In genomic region chr2:181496831-181497547, GRCm38 (mm10) we compare ENCODE assay signal across 8 mouse cellular contexts. TPM values are rescaled to one million over a fixed set of nuclear protein-coding genes. Genes with fewer than 3 reads are reported as not detected.
DNase-seq lines count a peak whose midpoint lies in the region; ATAC-seq and TF ChIP-seq lines count a peak whose summit lies in the region.

Tpd52l2 (plus strand) TSS chr2:181497142.

- no peak for TF ChIP-seq EP300 in heart, postnatal 0 days (IDR thresholded peaks at IDR 0.05; ENCODE audit: low read depth)

- TF ChIP-seq CTCF in E14TG2a.4 (conservative IDR thresholded peaks at IDR 0.05; ENCODE audit: low read length), result no peak
- no peak for TF ChIP-seq CTCF in heart, postnatal 0 days (IDR thresholded peaks at IDR 0.05; ENCODE audit: low read depth)
- TF ChIP-seq CTCF in testis, adult 2 months (IDR thresholded peaks at IDR 0.05; ENCODE audit: control insufficient read depth, insufficient read depth, insufficient replicate concordance, low read depth, low read length), result no peak

- peak within 1 kb of the TSS; percentile 87 for H3K27ac ChIP-seq in forebrain, embryonic 12.5 days
- peak within 1 kb of the TSS; percentile 94 for H3K27ac ChIP-seq in heart, postnatal 0 days (ENCODE audit: low read depth)
- peak within 1 kb of the TSS; percentile 100 for H3K27ac ChIP-seq in liver, embryonic 16.5 days (ENCODE audit: low read length)
- peak within 1 kb of the TSS; percentile 88 for H3K27ac ChIP-seq in neural tube, embryonic 13.5 days (replicated peaks)
- peak within 1 kb of the TSS; percentile 88 for H3K27ac ChIP-seq in testis, adult 2 months (ENCODE audit: control insufficient read depth, insufficient read depth, low read depth, low read length)

- peaks cover 62% of the 10 kb centered on the region for H3K4me1 ChIP-seq in E14TG2a.4 (replicated peaks; ENCODE audit: low read depth, low read length)
- H3K4me1 ChIP-seq in forebrain, embryonic 12.5 days, result peaks cover 19% of the 10 kb centered on the region
- no peaks in the 10 kb centered on the region for H3K4me1 ChIP-seq in heart, postnatal 0 days (ENCODE audit: control insufficient read depth, insufficient read depth)
- H3K4me1 ChIP-seq in liver, embryonic 16.5 days (ENCODE audit: control insufficient read depth, low read depth, low read length), result peaks cover 20% of the 10 kb centered on the region
- peaks cover 20% of the 10 kb centered on the region for H3K4me1 ChIP-seq in neural tube, embryonic 13.5 days (replicated peaks)
- H3K4me1 ChIP-seq in testis, adult 2 months (ENCODE audit: control insufficient read depth, insufficient read depth, low read length), result peaks cover 12% of the 10 kb centered on the region

- peak within 1 kb of the TSS; percentile 98 for H3K4me2 ChIP-seq in forebrain, embryonic 12.5 days
- peak within 1 kb of the TSS; percentile 89 for H3K4me2 ChIP-seq in heart, postnatal 0 days (ENCODE audit: low read depth, low read length)
- peak within 1 kb of the TSS; percentile 95 for H3K4me2 ChIP-seq in liver, embryonic 16.5 days (ENCODE audit: low read depth, low read length)
- H3K4me2 ChIP-seq in neural tube, embryonic 13.5 days, result peak within 1 kb of the TSS; percentile 99

- peaks cover 39% of the 10 kb centered on the region for H3K36me3 ChIP-seq in E14TG2a.4 (ENCODE audit: insufficient read depth, low read length)
- H3K36me3 ChIP-seq in forebrain, embryonic 12.5 days (replicated peaks), result peaks cover 23% of the 10 kb centered on the region
- H3K36me3 ChIP-seq in heart, postnatal 0 days (replicated peaks; ENCODE audit: control insufficient read depth, insufficient read depth, low read length), result peaks cover 22% of the 10 kb centered on the region
- H3K36me3 ChIP-seq in liver, embryonic 16.5 days (ENCODE audit: control insufficient read depth, insufficient read depth), result peaks cover 19% of the 10 kb centered on the region
- peaks cover 29% of the 10 kb centered on the region for H3K36me3 ChIP-seq in neural tube, embryonic 13.5 days
- no peaks in the 10 kb centered on the region for H3K36me3 ChIP-seq in testis, adult 2 months (ENCODE audit: control insufficient read depth, insufficient read depth, low read length)

- peak; percentile 87 for TF ChIP-seq POLR2A in testis, adult 2 months (IDR thresholded peaks at IDR 0.05; ENCODE audit: control insufficient read depth, low read depth, low read length)

- peak; percentile 96 for DNase-seq in c-Kit-positive CD71-positive TER-119-positive erythroid progenitor cells, embryonic 14.5 days (ENCODE audit: low spot score)
- DNase-seq in heart, postnatal 0 days (ENCODE audit: low spot score), result peak; percentile 97
- DNase-seq in kidney, postnatal 4 days, result peak; percentile 94 to 97

- H3K27me3 ChIP-seq in E14TG2a.4 (ENCODE audit: insufficient read depth, low read length), result peaks cover 12% of the 10 kb centered on the region
- H3K27me3 ChIP-seq in forebrain, embryonic 12.5 days, result no peaks in the 10 kb centered on the region
- no peaks in the 10 kb centered on the region for H3K27me3 ChIP-seq in heart, postnatal 0 days (ENCODE audit: control insufficient read depth, insufficient read depth, low read length)
- no peaks in the 10 kb centered on the region for H3K27me3 ChIP-seq in liver, embryonic 16.5 days (ENCODE audit: control insufficient read depth, insufficient read depth, low read depth, low read length)
- H3K27me3 ChIP-seq in neural tube, embryonic 13.5 days, result no peaks in the 10 kb centered on the region
- no peaks in the 10 kb centered on the region for H3K27me3 ChIP-seq in testis, adult 2 months (ENCODE audit: control insufficient read depth, insufficient read depth, low read length)

- H3K9me3 ChIP-seq in E14TG2a.4 (ENCODE audit: low read length), result no peaks in the 10 kb centered on the region
- no peaks in the 10 kb centered on the region for H3K9me3 ChIP-seq in forebrain, embryonic 12.5 days
- no peaks in the 10 kb centered on the region for H3K9me3 ChIP-seq in heart, postnatal 0 days (replicated peaks; ENCODE audit: control insufficient read depth, low read length)
- no peaks in the 10 kb centered on the region for H3K9me3 ChIP-seq in liver, embryonic 16.5 days (replicated peaks; ENCODE audit: control insufficient read depth, low read length)
- no peaks in the 10 kb centered on the region for H3K9me3 ChIP-seq in neural tube, embryonic 13.5 days

- H3K9ac ChIP-seq in forebrain, embryonic 12.5 days, result peak within 1 kb of the TSS; percentile 93
- H3K9ac ChIP-seq in heart, postnatal 0 days (replicated peaks; ENCODE audit: low read depth, low read length), result peak within 1 kb of the TSS; percentile 86
- peak within 1 kb of the TSS; percentile 89 for H3K9ac ChIP-seq in liver, embryonic 16.5 days (ENCODE audit: low read depth, low read length)
- H3K9ac ChIP-seq in neural tube, embryonic 13.5 days, result peak within 1 kb of the TSS; percentile 95

- peak; percentile 99 for ATAC-seq in forebrain, embryonic 12.5 days (ENCODE audit: low FRiP score)
- ATAC-seq in heart, postnatal 0 days (ENCODE audit: insufficient read depth, low read depth), result peak; percentile 96
- ATAC-seq in liver, embryonic 16.5 days (ENCODE audit: low read depth), result peak; percentile 95
- peak; percentile 99 for ATAC-seq in neural tube, embryonic 13.5 days (ENCODE audit: low read depth)

- under 1% methylated on average over 46 of the region's 46 CpGs for WGBS in forebrain, embryonic 12.5 days
- WGBS in heart, postnatal 0 days, result under 1% methylated on average over 46 of the region's 46 CpGs
- under 1% methylated on average over 46 of the region's 46 CpGs for WGBS in liver, embryonic 16.5 days (ENCODE audit: insufficient replicate concordance)
- WGBS in neural tube, embryonic 13.5 days, result under 1% methylated on average over 46 of the region's 46 CpGs

- peak within 1 kb of the TSS; percentile 99 for H3K4me3 ChIP-seq in E14TG2a.4 (replicated peaks; ENCODE audit: low read length)
- peak within 1 kb of the TSS; percentile 93 for H3K4me3 ChIP-seq in forebrain, embryonic 12.5 days (replicated peaks)
- H3K4me3 ChIP-seq in heart, postnatal 0 days (ENCODE audit: low read depth, low read length), result peak within 1 kb of the TSS; percentile 79
- H3K4me3 ChIP-seq in liver, embryonic 16.5 days (ENCODE audit: low read depth, low read length), result peak within 1 kb of the TSS; percentile 83
- H3K4me3 ChIP-seq in neural tube, embryonic 13.5 days, result peak within 1 kb of the TSS; percentile 96
- peak within 1 kb of the TSS; percentile 96 for H3K4me3 ChIP-seq in testis, adult 2 months (ENCODE audit: control insufficient read depth, low read depth, low read length)

RNA-seq across cellular contexts. Expression of gene Tpd52l2, which starts in this region (rescaled TPM):
- 133 and 134 TPM in 2 replicates for polyA plus RNA-seq in forebrain, embryonic 12.5 days (2016; fragmentation: Nextera tagmentation; extraction: Ambion mirVana)
- 58.2 and 82.3 TPM in 2 replicates for total RNA-seq in heart, postnatal 0 days (2014; rRNA removed; ENCODE audit: low replicate concordance)
- polyA plus RNA-seq in heart, postnatal 0 days (2015; fragmentation: Nextera tagmentation; extraction: Ambion mirVana), result 101 and 103 TPM in 2 replicates
- polyA plus RNA-seq in liver, embryonic 16.5 days (2015; fragmentation: Nextera tagmentation; extraction: Ambion mirVana), result 62.7 and 69.3 TPM in 2 replicates
- 107 and 114 TPM in 2 replicates for polyA plus RNA-seq in neural tube, embryonic 13.5 days (2015; fragmentation: Nextera tagmentation; extraction: Ambion mirVana)
- polyA plus RNA-seq in testis, adult 2 months (2012; rRNA removed), result 17.4 and 17.5 TPM in 2 replicates

Comparison
In these comparisons a context has a peak if more than half of its experiments do, and no peak if none do; other contexts are left out.
1. Peak in every context shown above with its lines: DNase-seq, ATAC-seq, H3K4me3 ChIP-seq and H3K27ac ChIP-seq.